Comparison of ENCODE assay signal across 32 mouse cellular contexts in genomic region chr7:27624967-27625366, GRCm38 (mm10). TPM values are rescaled to one million over a fixed set of nuclear protein-coding genes. Genes with fewer than 3 reads are reported as not detected.
"Had no signal": no experiment of that assay in that cellular context is flagged by ENCODE, and none has a peak within 500 bp of the region (broad histone marks: within the 10 kb centered on the region; RNA-seq: fewer than 3 reads in every experiment).

No protein-coding gene starts in this region.

- H3K4me2 ChIP-seq: heart, embryonic 11.5 days; heart, embryonic 13.5 days; heart, embryonic 15.5 days; hindbrain, embryonic 12.5 days; hindbrain, embryonic 14.5 days; intestine, embryonic 15.5 days; limb, embryonic 13.5 days; limb, embryonic 15.5 days; liver, embryonic 12.5 days had no signal

- H3K9me3 ChIP-seq: heart, embryonic 13.5 days; heart, embryonic 15.5 days; hindbrain, embryonic 12.5 days; intestine, embryonic 15.5 days; limb, embryonic 13.5 days; limb, embryonic 15.5 days; liver, embryonic 12.5 days had no signal

- H3K27ac ChIP-seq: heart, adult 2 months; heart, embryonic 13.5 days; heart, embryonic 15.5 days; hindbrain, embryonic 12.5 days; hindbrain, embryonic 14.5 days; intestine, embryonic 15.5 days; limb, embryonic 13.5 days; limb, embryonic 15.5 days; liver, embryonic 12.5 days; liver, embryonic 14.5 days had no signal

- H3K4me3 ChIP-seq: heart, adult 2 months; heart, embryonic 13.5 days; heart, embryonic 15.5 days; hindbrain, embryonic 12.5 days; intestine, embryonic 15.5 days; limb, embryonic 13.5 days; limb, embryonic 15.5 days; liver, embryonic 12.5 days had no signal

- ATAC-seq: hindbrain, embryonic 16.5 days; inflammation-experienced regulatory T-cells, adult 6 months; intestine, embryonic 15.5 days; intestine, postnatal 0 days; liver, embryonic 12.5 days had no signal

- H3K27me3 ChIP-seq: heart, embryonic 13.5 days; heart, embryonic 15.5 days; hindbrain, embryonic 12.5 days; intestine, embryonic 15.5 days; limb, embryonic 13.5 days; limb, embryonic 15.5 days; liver, embryonic 12.5 days had no signal

- H3K4me1 ChIP-seq: heart, embryonic 15.5 days; hindbrain, embryonic 12.5 days; intestine, embryonic 15.5 days; limb, embryonic 13.5 days; limb, embryonic 15.5 days; liver, embryonic 12.5 days had no signal

- H3K9ac ChIP-seq: heart, embryonic 13.5 days; heart, embryonic 15.5 days; hindbrain, embryonic 12.5 days; hindbrain, embryonic 14.5 days; intestine, embryonic 15.5 days; limb, embryonic 13.5 days; limb, embryonic 15.5 days; liver, embryonic 12.5 days; liver, embryonic 14.5 days had no signal

- DNase-seq: gastrocnemius, postnatal 14 days; heart, adult 11 months; heart, adult 2 months; heart, postnatal 14 days; heart, postnatal 36 days; kidney, adult 18-20 months; kidney, adult 8-10 months; kidney, postnatal 10 days; kidney, postnatal 25 days; layer of hippocampus, adult 9-11 months; layer of hippocampus, postnatal 36 days; left cerebral cortex, postnatal 4 days; lung, adult 18-20 months had no signal

RNA-seq across cellular contexts. Expression of gene Ttc9b, which starts 28.7 kb away (rescaled TPM):
- total RNA-seq: gastrocnemius, adult 8-10 months; gastrocnemius, postnatal 14 days; gastrocnemius, postnatal 4 days; heart, adult 2 months; heart, postnatal 14 days; heart, postnatal 36 days; hematopoietic stem cell, adult 5-6 weeks; liver, adult 2 months had no signal
- polyA plus RNA-seq: heart, adult 2 months; heart, embryonic 11.5 days; heart, embryonic 15.5 days; heart, postnatal 0 days; inflammation-experienced regulatory T-cells, adult 6 months; liver, adult 2 months; liver, embryonic 12.5 days; liver, embryonic 14.5 days; liver, embryonic 16.5 days had no signal
